Mouse (Mus musculus) testis, postnatal 10 days (tissue): ENCODE measurements around the gene Mcrip2.
A peak's percentile ranks its signal among the peaks of the same experiment; 100 is the strongest.

Experiments
- DNase-seq: peaks from one replicate; pipeline ENCODE4 v3.0.0; 2021; ENCODE audit warnings: low spot score

Mcrip2 gene

DNA sequence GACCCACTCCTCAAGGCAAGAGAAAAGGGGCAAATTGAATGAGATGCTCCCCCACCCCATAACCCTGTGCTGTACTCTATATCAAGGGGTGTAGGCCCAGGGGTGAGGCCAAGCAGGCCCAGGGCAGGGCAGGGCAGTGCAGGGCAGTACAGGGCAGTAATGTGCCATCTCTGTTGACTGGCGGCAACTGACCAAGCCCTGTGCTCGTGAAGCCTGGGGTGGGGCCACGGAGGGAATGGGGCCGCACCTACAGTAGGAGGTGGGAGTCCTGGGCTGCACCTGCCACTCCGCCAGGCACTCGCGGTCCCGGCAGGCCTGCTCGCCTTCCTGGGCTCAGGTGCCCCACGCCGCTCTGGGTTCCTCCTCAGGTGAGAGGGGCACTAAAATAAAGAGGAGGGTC is 3.3 kb downstream of the Mcrip2 start:
- no peak for DNase-seq

DNA sequence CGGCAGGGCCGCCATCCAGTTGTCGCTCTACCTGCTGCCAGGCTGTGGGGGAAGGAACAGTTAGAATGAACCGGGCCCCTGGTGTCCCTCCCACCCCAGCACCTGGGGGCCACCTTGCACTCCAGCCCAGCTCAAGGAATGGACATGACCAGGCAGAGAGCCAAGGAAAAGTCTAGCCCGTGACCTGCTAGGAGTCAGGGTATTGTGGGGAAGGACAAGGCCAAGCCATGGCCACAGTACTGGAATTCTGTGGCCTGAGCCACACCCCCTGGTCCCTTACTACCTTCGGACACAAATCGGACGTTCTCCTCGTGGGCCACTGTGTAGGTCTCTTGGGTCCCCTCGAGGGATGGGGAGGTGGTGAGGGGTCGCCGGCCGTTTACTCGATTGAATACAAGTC is 4.3 kb downstream of the Mcrip2 start:
- DNase-seq, result no peak

GRCm38 (mm10) chr17:25863681-25864080 is 4.9 kb downstream of the Mcrip2 start:
- DNase-seq, result no peak

DNA sequence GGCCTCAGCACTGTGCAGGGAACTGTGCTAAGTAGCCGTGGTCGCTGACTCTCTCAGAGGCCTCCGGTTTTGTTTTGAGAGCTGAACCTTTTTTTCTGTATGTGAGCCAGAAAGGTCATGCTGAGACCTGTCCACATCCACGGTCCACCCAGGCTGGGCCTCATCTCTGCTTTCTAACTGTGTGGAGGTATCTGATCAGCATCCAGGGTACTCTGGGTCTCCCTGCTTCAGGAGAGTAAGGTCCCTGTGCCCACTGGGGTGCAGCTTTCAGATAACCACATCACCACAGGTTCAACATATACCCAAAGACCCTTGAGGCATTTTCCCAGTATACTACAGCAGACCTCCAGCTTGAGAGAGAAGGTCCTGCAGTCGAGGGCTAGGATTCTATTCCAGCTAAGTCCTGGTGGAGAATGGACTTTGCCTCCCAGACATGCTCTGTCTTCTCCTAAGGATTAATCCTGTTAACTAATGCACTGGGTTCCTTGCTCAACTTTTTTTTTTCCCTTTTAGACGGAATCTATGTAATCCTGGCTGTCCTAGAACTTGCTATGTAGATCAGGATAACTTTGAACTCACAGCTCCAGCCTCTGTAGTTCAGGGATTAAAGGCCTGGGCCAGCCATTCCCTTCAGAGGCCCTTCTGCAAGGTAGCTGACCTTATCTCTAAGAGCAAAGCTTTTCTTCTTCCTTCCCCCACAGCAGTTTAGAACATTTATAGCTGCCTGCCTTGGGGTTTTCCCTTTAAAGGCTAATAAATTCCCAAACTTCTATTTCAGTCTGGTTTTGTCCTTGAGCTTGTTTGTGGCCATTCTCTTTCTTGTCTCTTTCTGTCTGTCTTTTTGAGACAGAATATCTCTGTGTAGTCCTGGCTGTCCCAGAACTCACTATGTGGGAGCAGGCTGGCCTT is 6.6 kb downstream of the Mcrip2 start:
- no peak for DNase-seq

DNA sequence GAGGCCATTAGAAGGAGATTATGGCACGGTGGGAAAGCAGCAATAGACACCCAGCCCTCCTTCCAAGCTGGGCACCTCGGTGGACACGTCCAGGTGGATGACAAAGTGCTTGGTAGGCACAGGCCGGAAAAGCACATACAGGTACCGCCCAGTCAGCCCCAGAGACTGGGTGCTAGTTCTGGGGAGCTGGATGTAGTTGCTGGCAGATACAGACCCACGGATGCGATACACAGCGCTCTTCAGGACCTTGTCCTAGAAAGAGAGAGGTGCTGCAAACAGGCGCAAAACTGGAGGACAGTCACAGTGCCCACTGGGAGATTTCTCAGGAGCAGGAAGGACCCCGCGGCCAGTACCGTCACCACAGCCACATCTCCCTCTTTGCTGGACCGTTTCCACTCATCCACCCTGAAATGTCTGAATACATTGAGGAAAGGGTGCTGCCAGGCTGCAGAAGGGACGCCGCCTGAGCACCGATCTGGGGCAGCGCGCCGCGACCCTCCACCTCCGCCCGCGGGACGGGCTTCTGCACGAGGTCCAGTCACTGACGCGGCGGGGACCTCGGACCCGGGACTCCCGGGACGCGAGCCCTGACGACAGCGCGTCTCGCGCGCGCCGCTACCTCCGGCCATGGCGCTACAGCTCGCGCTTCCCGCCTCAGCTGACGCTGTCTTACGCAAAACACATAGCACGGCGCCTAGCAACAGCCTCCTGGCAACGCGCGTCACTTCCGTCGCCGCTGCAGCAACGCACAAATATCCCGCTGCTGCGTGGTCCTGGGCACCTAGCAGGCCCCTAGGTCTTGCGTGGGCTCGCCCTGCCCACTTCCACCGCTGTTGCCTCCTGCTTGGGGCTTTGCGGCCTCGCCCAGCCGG is 7.5 kb downstream of the Mcrip2 start, which contains the start of gene Wdr90:
Wdr90 (minus strand) TSS at position 670 of the 872 bp plus-strand sequence.
- peak; percentile 90 for DNase-seq

DNA sequence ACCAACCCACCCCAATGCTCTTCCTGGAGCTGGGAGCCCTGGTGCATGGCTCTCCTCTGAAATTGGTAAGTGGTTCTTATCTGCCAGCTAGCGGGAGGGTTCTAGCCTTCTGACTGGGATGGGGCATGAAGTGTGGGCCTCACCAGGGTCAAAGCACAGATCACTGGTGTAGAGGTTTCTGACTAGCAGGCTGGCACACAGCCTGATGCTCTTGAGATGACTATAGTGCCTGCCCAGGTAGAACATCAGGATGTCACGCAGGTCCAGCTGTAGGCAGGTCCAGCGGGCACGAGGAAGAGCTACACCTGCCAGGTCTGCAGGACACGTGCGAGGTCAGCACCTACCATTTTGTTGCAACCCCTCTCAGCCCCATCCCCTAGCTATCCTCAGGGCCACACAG is 8.3 kb downstream of the Mcrip2 start:
- no peak for DNase-seq

- DNase-seq, result peak; percentile 96
Measured at GRCm38 (mm10) chr17:25844396-25844901, 24.1 kb downstream of the Mcrip2 start, which contains the start of gene Rhot2. TSS of gene Rhot2 (minus strand) at chr17:25844851.

- no peak for DNase-seq
Measured at GRCm38 (mm10) chr17:25843636-25844395, 24.7 kb downstream of the Mcrip2 start.

GRCm38 (mm10) chr17:25843122-25843521 is 25.4 kb downstream of the Mcrip2 start:
- DNase-seq, result no peak

DNA sequence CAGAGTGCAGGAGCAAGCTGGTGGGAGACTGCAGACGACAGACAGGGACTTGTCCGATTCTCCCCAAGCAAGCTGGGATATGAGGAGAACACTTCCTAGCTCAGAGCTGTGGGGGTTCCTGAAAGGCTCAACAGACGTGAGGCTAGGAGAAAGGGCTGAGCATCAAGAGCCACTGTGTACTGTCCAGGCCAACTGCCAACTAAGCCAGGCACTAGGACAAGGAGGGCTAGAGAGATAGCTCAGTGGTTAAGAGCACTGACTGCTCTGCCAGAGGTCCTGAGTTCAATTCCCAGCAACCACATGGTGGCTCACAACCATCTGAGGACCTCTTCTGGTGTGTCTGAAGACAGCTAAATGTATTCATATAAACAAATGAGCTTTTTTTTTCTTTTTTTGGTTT is 26.1 kb downstream of the Mcrip2 start:
- no peak for DNase-seq

DNA sequence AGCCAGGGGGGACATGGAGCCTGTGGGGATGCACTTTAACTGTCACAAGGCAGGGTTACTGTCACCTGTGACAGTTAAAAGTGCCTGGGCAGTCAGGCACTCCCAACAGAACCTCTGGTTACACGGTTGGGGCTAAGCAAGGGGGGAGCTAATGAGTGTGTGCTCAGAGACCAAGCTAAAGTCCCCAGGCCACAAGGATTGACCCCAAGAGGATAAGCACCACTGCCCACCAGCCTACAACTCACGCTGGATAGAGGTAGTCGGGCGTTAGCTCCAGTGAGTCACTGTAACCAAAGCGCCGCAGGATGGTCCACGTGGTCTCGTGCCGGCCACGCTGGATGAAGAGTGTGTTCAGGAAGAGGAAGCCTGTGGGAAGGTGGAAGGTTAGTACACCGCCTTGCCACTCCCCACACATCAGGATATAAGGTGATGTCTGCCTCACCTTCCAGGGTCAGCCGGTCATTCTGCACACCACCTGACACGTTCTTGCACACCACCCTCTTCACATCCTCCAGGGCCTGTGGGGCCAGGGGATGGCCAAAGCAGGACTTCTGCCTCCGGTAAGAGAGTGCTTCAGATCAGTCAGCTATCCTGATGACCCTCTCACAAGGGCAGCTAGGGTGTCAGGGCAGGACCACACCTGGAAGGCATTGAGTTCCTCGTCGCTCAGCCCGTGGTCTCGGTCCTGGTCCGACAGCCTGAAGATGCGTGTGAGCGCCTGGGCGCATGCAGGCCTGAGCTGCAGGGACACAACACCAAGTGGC is 27.3 kb downstream of the Mcrip2 start, which contains the start of gene Gm20683:
Gm20683 (minus strand) TSS at position 647 of the 764 bp plus-strand sequence.
- DNase-seq, result no peak

- no peak for DNase-seq
Measured at GRCm38 (mm10) chr17:25840519-25840918, 28.0 kb downstream of the Mcrip2 start.

DNA sequence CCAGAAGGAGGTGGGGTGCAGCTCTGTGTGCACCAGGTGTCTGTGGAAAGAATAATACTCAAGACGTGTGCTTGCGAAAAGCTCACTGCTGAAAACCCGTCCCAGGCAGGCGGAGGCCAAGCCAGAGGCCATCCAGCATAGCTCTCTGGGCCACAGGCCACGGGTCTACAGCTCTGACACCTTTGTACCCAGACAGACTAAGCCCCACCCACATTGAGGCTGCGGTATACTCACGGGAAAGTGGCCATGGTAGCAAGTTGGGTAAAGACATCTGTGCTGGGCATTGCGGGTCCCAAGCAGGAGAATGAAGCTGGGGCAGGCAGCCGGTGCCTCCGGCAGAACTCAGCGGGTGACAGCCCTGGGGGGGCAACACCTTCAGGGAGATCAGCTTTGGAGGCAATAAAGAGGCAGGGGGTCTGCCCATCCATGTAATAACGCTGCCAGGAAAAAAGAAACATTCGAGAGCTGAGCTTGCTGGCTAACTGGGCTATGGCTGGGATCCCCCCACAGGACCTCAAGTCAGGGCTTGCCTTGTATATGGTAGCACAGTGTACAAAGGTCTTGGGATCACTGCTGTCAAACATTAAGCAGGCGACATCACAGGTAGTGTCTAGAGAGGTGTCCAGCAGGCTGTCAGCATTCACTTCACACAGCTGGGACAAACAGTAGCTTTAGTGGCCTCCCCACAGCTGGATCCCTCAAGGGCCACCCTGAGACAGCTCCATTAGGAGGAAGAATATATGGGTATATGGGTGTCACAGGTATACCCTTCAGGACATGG is 28.9 kb downstream of the Mcrip2 start:
- no peak for DNase-seq

DNA sequence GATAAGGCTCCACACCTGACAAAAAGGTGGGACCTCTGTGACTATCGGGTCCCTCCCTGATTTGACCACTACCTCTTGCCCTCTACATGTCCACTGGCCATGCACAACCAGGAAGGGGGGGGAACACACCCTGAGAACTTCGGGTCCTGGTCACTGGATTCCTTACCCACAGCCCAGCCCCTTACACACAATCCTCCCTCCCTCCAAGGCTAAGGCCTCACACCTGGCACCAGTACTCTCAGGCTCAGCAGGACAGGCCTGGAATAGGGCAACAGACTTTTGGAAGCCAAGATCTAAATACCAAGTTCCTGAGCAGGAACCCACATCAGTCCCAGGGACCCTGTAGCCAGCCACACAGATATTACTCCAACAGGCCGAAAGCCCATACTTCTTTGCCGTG is 29.7 kb downstream of the Mcrip2 start:
- DNase-seq, result no peak

- DNase-seq, result no peak
Measured at GRCm38 (mm10) chr17:25837533-25837932, 31.0 kb downstream of the Mcrip2 start.

DNA sequence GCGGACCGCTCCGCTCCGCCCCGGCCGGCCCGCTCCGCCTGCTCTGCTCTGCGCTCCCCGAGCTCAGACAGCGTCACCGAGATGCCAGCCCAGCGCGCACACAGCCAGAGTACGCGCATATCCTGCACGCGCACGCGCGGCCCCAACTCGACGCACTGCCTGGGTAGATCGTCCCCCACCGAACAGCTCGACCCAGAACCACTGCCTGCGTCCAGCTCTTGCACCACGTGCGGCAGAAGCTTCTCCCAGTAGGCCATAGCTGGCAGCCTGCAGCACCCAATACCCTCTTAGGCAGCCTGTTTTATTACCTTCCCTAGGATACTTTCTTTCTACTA is 31.5 kb downstream of the Mcrip2 start, which contains the start of gene Rhbdl1:
Rhbdl1 (minus strand) TSS at position 220 of the 335 bp plus-strand sequence.
- peak; percentile 84 for DNase-seq

DNA sequence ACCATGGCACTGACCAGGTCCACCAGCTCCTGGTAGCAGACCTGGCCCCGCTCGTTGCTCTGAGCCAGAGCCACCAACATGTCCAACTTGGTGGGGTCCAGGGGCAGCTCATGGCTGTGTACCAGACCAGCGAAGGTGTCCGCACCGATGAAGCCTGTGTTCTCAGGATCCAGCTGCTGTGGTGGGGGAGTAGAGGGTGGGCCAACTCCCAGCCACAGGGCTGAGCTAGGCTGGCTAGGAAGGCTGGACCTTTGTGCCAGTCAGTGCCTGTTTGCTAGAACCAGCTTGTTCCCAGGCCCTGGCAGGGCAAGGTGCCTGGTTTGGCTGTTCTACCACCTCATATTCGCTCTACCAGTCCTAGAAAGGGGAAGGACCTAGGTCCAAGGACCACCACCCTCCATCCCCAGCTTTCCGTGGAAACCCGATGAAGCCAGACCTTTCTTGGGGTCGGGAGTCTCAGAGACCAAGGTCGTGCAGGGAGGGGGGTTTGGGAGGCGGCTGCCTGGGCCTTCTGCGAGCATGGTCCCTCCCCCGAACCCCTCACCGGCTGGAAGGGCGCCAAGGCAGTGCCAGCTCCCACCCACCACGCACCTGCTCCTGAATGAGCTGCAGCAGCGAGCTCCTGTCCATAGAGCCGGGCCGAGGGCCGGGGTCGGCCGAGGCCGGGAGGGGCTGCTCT is 32.0 kb downstream of the Mcrip2 start:
- peak; percentile 83 for DNase-seq

- no peak for DNase-seq
Measured at GRCm38 (mm10) chr17:25835816-25836215, 32.7 kb downstream of the Mcrip2 start.

DNA sequence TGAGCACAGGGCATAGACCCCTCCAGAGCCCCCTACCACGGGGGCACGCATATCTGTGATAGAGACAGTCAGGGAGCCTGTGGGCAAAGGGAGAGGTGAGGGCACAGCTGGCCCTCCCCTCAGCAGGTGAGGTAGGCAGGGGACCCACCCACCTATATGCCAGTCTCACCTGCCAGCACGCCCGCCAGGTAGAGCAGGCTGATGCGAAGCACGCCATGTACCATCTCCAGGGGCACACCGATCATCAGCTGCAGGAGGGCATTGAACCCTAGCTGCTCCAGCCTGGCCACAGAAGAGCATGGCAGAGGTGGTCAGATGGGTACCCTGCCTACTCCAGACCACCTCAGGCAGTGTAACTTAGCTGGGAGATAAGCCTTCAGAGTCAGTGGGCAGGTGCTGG is 33.3 kb downstream of the Mcrip2 start:
- DNase-seq, result no peak
